Mouse (Mus musculus) erythroblast, embryonic 14.5 days (primary cell): ENCODE measurements around the gene Hapln4.

ENCODE experiments used
- GATA1 ChIP-seq: IDR thresholded peaks from 2 replicates; pipeline ENCODE4 v1.6.1; 2012; ENCODE audit warnings: low read length, inconsistent platforms, mixed read lengths
- TAL1 ChIP-seq: IDR thresholded peaks from 3 replicates; pipeline ENCODE4 v1.6.1; 2012; ENCODE audit warnings: low read length, inconsistent platforms, mixed read lengths

GRCm38 (mm10) chr8:70139981-70140380 lies 56.7 kb downstream of the Hapln4 start:
- no peak for TF ChIP-seq TAL1
- no peak for TF ChIP-seq GATA1
